Mouse (Mus musculus) liver, embryonic 14.5 days (tissue): ENCODE measurements at regions not wholly inside any gene's neighbourhood (a gene's known extent, or its start where the extent isn't known, plus 50 kb on each side); places are given as distances from the start of the nearest gene placed in this dataset.

Experiments used
- CTCF ChIP-seq: IDR thresholded peaks from 2 replicates; pipeline ENCODE4 v1.5.1; 2016; ENCODE audit warnings: antibody characterized with exemption, low read depth, control low read depth
- EP300 ChIP-seq: IDR thresholded peaks from 2 replicates; pipeline ENCODE4 v1.6.1; 2016; ENCODE audit warnings: antibody characterized with exemption, low read depth

DNA sequence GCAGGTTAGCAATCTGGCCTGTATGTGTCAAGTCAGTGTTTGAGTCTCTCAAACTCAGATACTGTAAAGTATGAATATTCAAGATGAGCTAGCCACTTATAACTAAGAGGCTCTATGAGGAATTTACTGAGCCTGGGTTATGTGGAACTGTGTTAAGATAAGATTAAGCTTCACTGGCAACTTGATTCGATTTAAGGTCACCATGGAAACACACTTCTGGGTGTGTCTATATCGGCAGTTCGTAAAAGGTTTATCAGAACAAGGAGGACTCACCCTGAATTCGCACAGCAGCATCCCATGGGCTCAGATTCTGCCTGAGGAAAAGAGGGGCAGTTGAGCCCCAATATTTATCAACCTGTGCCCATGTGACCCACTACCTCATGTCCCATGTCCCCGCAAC is 224.7 kb downstream of the Sox4 start:
- no peak for TF ChIP-seq EP300
- TF ChIP-seq CTCF, result no peak
